In the genomic region with DNA sequence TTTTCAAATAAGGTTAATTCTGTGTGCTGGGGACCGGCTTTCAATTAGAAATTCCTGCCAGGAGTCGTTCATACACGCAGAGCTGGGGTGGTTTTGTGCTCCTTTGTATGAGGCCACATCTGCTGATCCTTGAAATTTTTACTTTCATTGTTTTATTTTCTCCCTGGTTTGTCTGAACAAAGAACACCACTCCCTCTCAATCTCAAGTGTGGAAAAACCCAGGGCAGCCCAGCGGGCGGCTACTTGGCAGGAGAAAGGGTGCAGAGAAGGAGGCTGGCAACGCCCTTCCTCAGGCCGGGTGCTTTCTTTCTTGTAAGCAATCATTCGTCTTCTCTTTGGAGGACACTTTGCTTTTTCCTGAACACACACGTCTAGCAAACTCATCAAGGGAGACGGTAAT, we compare ENCODE assay signal across 16 mouse cellular contexts.
DNase-seq lines count a peak whose midpoint lies in the region; ATAC-seq and TF ChIP-seq lines count a peak whose summit lies in the region.
"Had no signal": no experiment of that assay in that cellular context is flagged by ENCODE, and none has a peak within 500 bp of the region (broad histone marks: within the 10 kb centered on the region; RNA-seq: fewer than 3 reads in every experiment).

No protein-coding gene starts in this region.

- H3K27me3 ChIP-seq in heart, embryonic 12.5 days (replicated peaks): 0 out of 2 replicates have a peak, but pooled peaks cover 4% of the 10 kb centered on the region
- H3K27me3 ChIP-seq in E14TG2a.4 (ENCODE audit: insufficient read depth, low read length): no peaks in the 10 kb centered on the region
- H3K27me3 ChIP-seq in lung, postnatal 0 days (replicated peaks; ENCODE audit: insufficient read depth, low read length): no peaks in the 10 kb centered on the region
- no peaks in the 10 kb centered on the region for H3K27me3 ChIP-seq in hindbrain, embryonic 11.5 days (ENCODE audit: control insufficient read depth, insufficient read depth, low read length)
- H3K27me3 ChIP-seq: liver, embryonic 13.5 days had no signal

- peak; percentile 12 to 33 for DNase-seq in heart, adult 18-20 months
- peak; percentile 82 for DNase-seq in ES-E14 (ENCODE audit: low read depth, low spot score)
- peak; percentile 83 for DNase-seq in lung, postnatal 0 days (ENCODE audit: low spot score)
- DNase-seq in hindbrain, embryonic 11.5 days (ENCODE audit: low spot score): no peak
- no peak for DNase-seq in gastrocnemius, postnatal 14 days
- DNase-seq: adrenal gland, postnatal 14 days; cerebellum, postnatal 14 days; gastrocnemius, postnatal 36 days; layer of hippocampus, adult 9-11 months; liver, embryonic 13.5 days; right cerebral cortex, postnatal 25 days; thymus, postnatal 25 days had no signal

- ATAC-seq in heart, embryonic 12.5 days (ENCODE audit: insufficient number of reproducible peaks, low FRiP score): no peak
- ATAC-seq in lung, postnatal 0 days: peak; percentile 86
- no peak for ATAC-seq in hindbrain, embryonic 11.5 days (ENCODE audit: low FRiP score)
- no peak for ATAC-seq in erythroblast, adult 5-6 weeks (replicated peaks; ENCODE audit: low FRiP score, poor library complexity, severe bottlenecking)
- ATAC-seq: hindbrain, embryonic 16.5 days had no signal

- H3K27ac ChIP-seq in heart, embryonic 12.5 days (ENCODE audit: poor library complexity, severe bottlenecking): no peak overlapping the region
- H3K27ac ChIP-seq in ES-E14 (ENCODE audit: insufficient read depth, low read depth, low read length, poor library complexity, severe bottlenecking): peak overlapping the region; percentile 57; the same call in 1 of the 2 replicates
- peak overlapping the region; percentile 76 for H3K27ac ChIP-seq in lung, postnatal 0 days (ENCODE audit: low read length)
- no peak overlapping the region for H3K27ac ChIP-seq in hindbrain, embryonic 11.5 days (ENCODE audit: low read depth, low read length)
- H3K27ac ChIP-seq: liver, embryonic 13.5 days had no signal

- no peak overlapping the region for H3K4me2 ChIP-seq in heart, embryonic 12.5 days
- peak overlapping the region; percentile 30 for H3K4me2 ChIP-seq in lung, postnatal 0 days (replicated peaks; ENCODE audit: low read depth, low read length)
- no peak overlapping the region for H3K4me2 ChIP-seq in hindbrain, embryonic 11.5 days (replicated peaks; ENCODE audit: low read depth, low read length)
- H3K4me2 ChIP-seq: liver, embryonic 13.5 days had no signal

- WGBS in heart, embryonic 12.5 days: 79% methylated on average over 10 of the region's 10 CpGs
- 35% methylated on average over 10 of the region's 10 CpGs for WGBS in lung, postnatal 0 days
- 72% methylated on average over 10 of the region's 10 CpGs for WGBS in hindbrain, embryonic 11.5 days

- no peaks in the 10 kb centered on the region for H3K4me1 ChIP-seq in heart, embryonic 12.5 days (replicated peaks)
- peaks cover 38% of the 10 kb centered on the region for H3K4me1 ChIP-seq in E14TG2a.4 (replicated peaks; ENCODE audit: low read depth, low read length)
- peaks cover 3% of the 10 kb centered on the region in 2 experiments; a peak in 2 of 4 replicates for H3K4me1 ChIP-seq in ES-E14 (ENCODE audit: control insufficient read depth in 2 of 2, insufficient read depth in 2 of 2, low read length in 2 of 2, poor library complexity in 1 of 2)
- H3K4me1 ChIP-seq in lung, postnatal 0 days (ENCODE audit: insufficient read depth, low read depth, low read length): no peaks in the 10 kb centered on the region
- no peaks in the 10 kb centered on the region for H3K4me1 ChIP-seq in hindbrain, embryonic 11.5 days (replicated peaks; ENCODE audit: control insufficient read depth, insufficient read depth, low read length)
- H3K4me1 ChIP-seq: liver, embryonic 13.5 days had no signal

- H3K9ac ChIP-seq in heart, embryonic 12.5 days: no peak overlapping the region
- peak overlapping the region; percentile 54; the same call in 1 of the 2 replicates for H3K9ac ChIP-seq in ES-E14 (ENCODE audit: insufficient read depth, low read depth, low read length, poor library complexity, severe bottlenecking)
- no peak overlapping the region for H3K9ac ChIP-seq in lung, postnatal 0 days (replicated peaks; ENCODE audit: low read depth)
- H3K9ac ChIP-seq in hindbrain, embryonic 11.5 days (ENCODE audit: low read depth, low read length): no peak overlapping the region
- H3K9ac ChIP-seq: liver, embryonic 13.5 days had no signal

- intact Hi-C loops in gastrocnemius, postnatal 14 days (cut with DNase I; ENCODE audit: low total_unique reads): loop anchor here (10.0 kb wide), 1 partner anchor 488 kb away; no protein-coding TSS in a partner anchor

- TF ChIP-seq EP300 in lung, postnatal 0 days (IDR thresholded peaks at IDR 0.05): peak; percentile 22; the same call in 1 of the 2 replicates

- no peak for TF ChIP-seq CTCF in E14TG2a.4 (conservative IDR thresholded peaks at IDR 0.05; ENCODE audit: low read length)
- no peak for TF ChIP-seq CTCF in lung, postnatal 0 days (IDR thresholded peaks at IDR 0.05)

- H3K36me3 ChIP-seq in heart, embryonic 12.5 days: no peaks in the 10 kb centered on the region
- H3K36me3 ChIP-seq in E14TG2a.4 (ENCODE audit: insufficient read depth, low read length): no peaks in the 10 kb centered on the region
- H3K36me3 ChIP-seq in ES-E14 (ENCODE audit: control insufficient read depth, insufficient read depth, low read length, poor library complexity, severe bottlenecking): no peaks in the 10 kb centered on the region
- no peaks in the 10 kb centered on the region for H3K36me3 ChIP-seq in lung, postnatal 0 days (ENCODE audit: insufficient read depth, low read length)
- H3K36me3 ChIP-seq in hindbrain, embryonic 11.5 days (ENCODE audit: control insufficient read depth, insufficient read depth, low read length): no peaks in the 10 kb centered on the region
- H3K36me3 ChIP-seq: liver, embryonic 13.5 days had no signal

- H3K4me3 ChIP-seq in heart, embryonic 12.5 days: no peak overlapping the region
- peak overlapping the region; percentile 51 for H3K4me3 ChIP-seq in E14TG2a.4 (replicated peaks; ENCODE audit: low read length)
- H3K4me3 ChIP-seq in ES-E14 (ENCODE audit: insufficient read depth in 1 of 2, low read depth in 1 of 2, low read length in 2 of 2, poor library complexity in 1 of 2, severe bottlenecking in 1 of 2): peak overlapping the region; percentile 0 to 47; a peak in 2 of 4 replicates
- H3K4me3 ChIP-seq in lung, postnatal 0 days (ENCODE audit: low read depth, low read length): no peak overlapping the region
- H3K4me3 ChIP-seq in hindbrain, embryonic 11.5 days (ENCODE audit: low read depth, low read length): no peak overlapping the region
- H3K4me3 ChIP-seq: liver, embryonic 13.5 days had no signal

- 0 out of 2 replicates have a peak, but pooled peaks cover 6% of the 10 kb centered on the region for H3K9me3 ChIP-seq in heart, embryonic 12.5 days (replicated peaks)
- H3K9me3 ChIP-seq in E14TG2a.4 (ENCODE audit: low read length): no peaks in the 10 kb centered on the region
- no peaks in the 10 kb centered on the region for H3K9me3 ChIP-seq in ES-E14 (ENCODE audit: control insufficient read depth, insufficient read depth, low read depth, low read length)
- H3K9me3 ChIP-seq in lung, postnatal 0 days (ENCODE audit: low read length): no peaks in the 10 kb centered on the region
- H3K9me3 ChIP-seq in hindbrain, embryonic 11.5 days (ENCODE audit: control insufficient read depth, low read length): no peaks in the 10 kb centered on the region
- H3K9me3 ChIP-seq: liver, embryonic 13.5 days had no signal

- in situ Hi-C loops in ES-E14 (cut with MboI; ENCODE audit: low sequenced_read_pairs in 2 of 2, unreplicated experiment in 2 of 2): no loop called here

TF ChIP-seq in ES-E14, 5 proteins besides CTCF, POLR2A, EP300 and RAD21:
- no peak for TF ChIP-seq ZNF384 (IDR thresholded peaks at IDR 0.05; ENCODE audit: low read depth, low read length)
- TF ChIP-seq ZC3H11A (IDR thresholded peaks at IDR 0.05; ENCODE audit: borderline replicate concordance, low read depth, low read length): no peak
- no peak for TF ChIP-seq CHD2 (IDR thresholded peaks at IDR 0.05; ENCODE audit: low read depth, low read length)
- TF ChIP-seq MAFK (IDR thresholded peaks at IDR 0.05; ENCODE audit: insufficient read depth, low read depth, low read length): no peak
- no peak for TF ChIP-seq HCFC1 (IDR thresholded peaks at IDR 0.05; ENCODE audit: borderline replicate concordance, insufficient read depth, low read length)

Comparison
In these comparisons a context has a peak if more than half of its experiments do, and no peak if none do; other contexts are left out.
1. DNase-seq: peak in heart, adult 18-20 months (2 of 2), ES-E14 (single experiment) and lung, postnatal 0 days (single experiment); none in hindbrain, embryonic 11.5 days (single experiment) and gastrocnemius, postnatal 14 days (single experiment).
2. H3K27ac ChIP-seq: peak in ES-E14 (single experiment) and lung, postnatal 0 days (single experiment); none in heart, embryonic 12.5 days (single experiment) and hindbrain, embryonic 11.5 days (single experiment).
3. H3K4me3 ChIP-seq: peak in E14TG2a.4 (single experiment) and ES-E14 (2 of 2); none in heart, embryonic 12.5 days (single experiment), lung, postnatal 0 days (single experiment) and hindbrain, embryonic 11.5 days (single experiment).